Comparison of ENCODE assay signal across 8 mouse cellular contexts in the genomic region with DNA sequence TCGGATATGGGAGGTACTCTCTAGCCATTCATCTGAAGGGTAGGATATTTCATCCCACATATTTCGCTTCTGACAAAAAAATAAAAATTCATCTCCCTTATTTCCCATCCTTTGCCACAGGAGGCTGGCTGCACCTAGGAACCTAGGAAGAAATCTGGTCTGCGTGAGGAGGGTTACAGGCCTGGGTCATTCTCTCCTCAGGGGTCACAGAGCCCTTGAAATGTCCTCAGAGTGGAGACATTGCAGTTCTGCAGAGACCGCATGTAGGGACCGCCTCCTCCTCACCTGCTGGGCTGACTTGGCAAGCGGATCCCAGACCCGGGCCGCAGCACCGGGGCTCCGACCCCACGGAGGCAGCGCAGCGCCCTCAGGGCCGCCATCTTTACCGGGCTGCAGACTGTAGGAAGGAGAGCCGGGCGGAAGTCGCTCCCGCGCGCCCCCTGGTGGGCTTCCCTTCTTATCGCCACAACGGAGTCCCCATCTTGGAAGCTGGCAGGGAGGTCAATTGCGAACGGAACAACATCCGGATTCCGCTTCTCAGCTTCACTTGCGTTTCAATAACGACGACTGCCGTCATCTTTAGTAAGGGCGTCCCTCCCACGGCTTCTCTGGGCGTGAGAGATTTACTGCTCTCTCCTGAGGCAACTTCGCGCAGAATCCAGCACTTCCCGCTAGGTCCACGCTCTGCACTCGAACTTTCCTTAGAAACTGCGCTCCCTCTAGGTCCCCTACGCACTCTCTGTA. TPM values are rescaled to one million over a fixed set of nuclear protein-coding genes. Genes with fewer than 3 reads are reported as not detected.
DNase-seq lines count a peak whose midpoint lies in the region; ATAC-seq lines count a peak whose summit lies in the region.

No protein-coding gene starts in this region.

- peak overlapping the region; percentile 96 for H3K27ac ChIP-seq in lung, embryonic 16.5 days (ENCODE audit: low read length)

- H3K27me3 ChIP-seq in lung, embryonic 16.5 days (ENCODE audit: control insufficient read depth, insufficient read depth, low read depth, low read length): no peaks in the 10 kb centered on the region

- H3K9me3 ChIP-seq in lung, embryonic 16.5 days (ENCODE audit: control insufficient read depth, low read length): no peaks in the 10 kb centered on the region

- H3K4me3 ChIP-seq in lung, embryonic 16.5 days (ENCODE audit: low read length): peak overlapping the region; percentile 93

- DNase-seq in MEL-GATA-1-ER (ENCODE audit: extremely low read depth, low read depth): peak; percentile 98
- DNase-seq in cerebellum, adult 8-10 months: peak; percentile 98
- peak; percentile 97 for DNase-seq in forelimb bud, embryonic 11.5 days (ENCODE audit: low read depth, low spot score)
- peak; percentile 95 for DNase-seq in layer of hippocampus, adult 9-10 months (ENCODE audit: low spot score)
- peak; percentile 85 for DNase-seq in ovary, postnatal 10 days (ENCODE audit: low spot score)
- DNase-seq in thymus, postnatal 10 days (ENCODE audit: low spot score in 2 of 2): peak; percentile 95 to 98

- H3K4me2 ChIP-seq in lung, embryonic 16.5 days (ENCODE audit: low read depth, low read length): peak overlapping the region; percentile 81

- peak; percentile 97 to 99 for ATAC-seq in hematopoietic stem cell, adult 5-6 weeks (replicated peaks in 1 of 2; ENCODE audit: insufficient read depth in 1 of 2, low FRiP score in 2 of 2, low TSS enrichment in 1 of 2, low read depth in 1 of 2, poor library complexity in 2 of 2, severe bottlenecking in 2 of 2)
- ATAC-seq in lung, embryonic 16.5 days (ENCODE audit: low read depth): peak; percentile 92

- H3K36me3 ChIP-seq in lung, embryonic 16.5 days (ENCODE audit: control insufficient read depth, insufficient read depth, low read length): peaks cover 25% of the 10 kb centered on the region

- 0% methylated on average over 41 of the region's 41 CpGs for WGBS in lung, embryonic 16.5 days

- H3K4me1 ChIP-seq in lung, embryonic 16.5 days (replicated peaks; ENCODE audit: control insufficient read depth, insufficient read depth, low read length): peaks cover 45% of the 10 kb centered on the region

- H3K9ac ChIP-seq in lung, embryonic 16.5 days (ENCODE audit: low read length): peak overlapping the region; percentile 94

RNA-seq across cellular contexts. Expression of a gene that starts 3.3 kb away (rescaled TPM):
- total RNA-seq in hematopoietic stem cell, adult 5-6 weeks (2017): 0.25 TPM in 1 of 2 replicates, not detected in the other
- polyA plus RNA-seq in lung, embryonic 16.5 days (2015; fragmentation: Nextera tagmentation; extraction: Ambion mirVana): 8.4 and 9.2 TPM in 2 replicates

RNA-seq across cellular contexts. Expression of a gene that starts 4.3 kb away (rescaled TPM):
- 260 and 369 TPM in 2 replicates for total RNA-seq in hematopoietic stem cell, adult 5-6 weeks (2017)
- 227 and 230 TPM in 2 replicates for polyA plus RNA-seq in lung, embryonic 16.5 days (2015; fragmentation: Nextera tagmentation; extraction: Ambion mirVana)

RNA-seq across cellular contexts. Expression of a gene that starts 12.7 kb away (rescaled TPM):
- total RNA-seq in hematopoietic stem cell, adult 5-6 weeks (2017): 44.5 and 76.7 TPM in 2 replicates
- polyA plus RNA-seq in lung, embryonic 16.5 days (2015; fragmentation: Nextera tagmentation; extraction: Ambion mirVana): 52.8 and 59.4 TPM in 2 replicates

RNA-seq across cellular contexts. Expression of a gene that starts 22.0 kb away (rescaled TPM):
- total RNA-seq in hematopoietic stem cell, adult 5-6 weeks (2017): not detected in 2 replicates
- 13.3 and 111 TPM in 2 replicates for polyA plus RNA-seq in lung, embryonic 16.5 days (2015; fragmentation: Nextera tagmentation; extraction: Ambion mirVana)

RNA-seq across cellular contexts. Expression of a gene that starts 23.2 kb away (rescaled TPM):
- total RNA-seq in hematopoietic stem cell, adult 5-6 weeks (2017): 13.7 and 43.0 TPM in 2 replicates
- polyA plus RNA-seq in lung, embryonic 16.5 days (2015; fragmentation: Nextera tagmentation; extraction: Ambion mirVana): 92.6 and 98.6 TPM in 2 replicates

Comparison
In these comparisons a context has a peak if more than half of its experiments do, and no peak if none do; other contexts are left out.
1. Peak in every context shown above with its lines: DNase-seq, ATAC-seq, H3K4me3 ChIP-seq and H3K27ac ChIP-seq.